Mouse (Mus musculus) NIH3T3 (cell line): ENCODE results near the gene Cmtr2.

ENCODE experiments used
- DNase-seq: peaks from one replicate; pipeline ENCODE4 v3.0.0-alpha.2; 2012; ENCODE audit warnings: low read depth

Cmtr2 gene

DNA sequence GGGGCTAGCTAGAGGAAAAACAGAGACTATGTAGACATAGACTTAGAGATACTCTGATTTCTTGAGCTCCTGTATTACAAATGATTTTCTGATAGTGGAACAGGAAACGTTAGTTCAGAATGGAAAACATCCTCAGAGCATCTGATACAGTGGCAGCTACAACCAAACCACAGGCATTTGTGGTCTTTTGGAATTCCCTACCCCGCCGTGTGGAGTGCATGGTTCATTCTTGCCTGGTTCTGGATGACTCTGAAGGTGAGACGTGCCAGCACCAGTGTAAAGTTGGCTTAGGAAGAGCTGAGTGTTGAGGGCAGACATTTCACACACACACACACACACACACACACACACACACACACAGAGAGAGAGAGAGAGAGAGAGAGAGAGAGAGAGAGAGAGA is 38.5 kb downstream of the Cmtr2 start:
- peak; percentile 22 for DNase-seq

DNA sequence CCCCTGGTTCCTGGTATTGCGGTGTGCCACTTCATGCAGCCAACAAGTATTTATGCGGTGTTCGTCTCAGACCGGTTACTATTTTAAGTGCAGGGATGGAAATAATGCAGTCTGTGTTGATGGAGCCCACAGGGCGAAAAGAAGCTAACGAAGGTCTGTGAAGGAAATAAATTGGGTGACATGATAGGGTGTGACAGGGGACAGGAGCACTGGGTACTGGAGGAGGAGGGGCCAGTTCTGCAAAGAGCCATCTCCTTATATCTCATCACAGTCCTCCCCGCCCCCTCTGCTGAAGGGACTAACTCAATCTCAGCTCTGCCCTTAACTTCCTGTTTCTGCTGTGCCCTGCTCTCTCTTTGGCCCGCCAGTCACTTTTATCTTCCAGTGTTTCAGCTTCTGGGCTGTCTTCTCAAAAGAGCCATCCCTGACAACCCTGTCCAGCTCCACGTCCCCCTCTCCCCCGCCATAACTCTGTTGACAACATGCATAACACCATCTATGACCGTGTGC is 50.4 kb downstream of the Cmtr2 start:
- DNase-seq: no peak

DNA sequence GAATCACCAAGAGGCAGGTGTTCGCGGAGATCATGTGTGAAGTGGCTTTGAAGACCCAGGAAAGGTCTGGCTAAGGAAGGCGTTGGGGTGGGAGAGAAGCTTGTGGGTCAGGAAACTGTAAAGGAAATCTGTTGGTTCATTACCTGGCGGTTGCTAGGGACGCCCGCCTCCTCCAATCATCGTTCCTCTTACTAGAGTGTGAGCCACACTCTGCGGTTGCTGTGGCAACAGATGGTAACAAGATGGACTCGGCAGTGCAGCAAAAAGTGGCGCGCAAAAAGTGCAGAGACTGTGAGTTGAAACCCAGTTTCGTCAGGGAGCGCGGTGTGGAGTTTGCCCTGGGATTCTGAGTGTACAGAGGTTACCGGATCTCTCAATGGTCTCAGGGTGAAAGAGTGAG is 51.3 kb downstream of the Cmtr2 start, which contains the start of gene Hydin:
Gene Hydin, plus strand, starts transcription at position 237 of the 400 bp plus-strand sequence.
- DNase-seq: peak; percentile 85

DNA sequence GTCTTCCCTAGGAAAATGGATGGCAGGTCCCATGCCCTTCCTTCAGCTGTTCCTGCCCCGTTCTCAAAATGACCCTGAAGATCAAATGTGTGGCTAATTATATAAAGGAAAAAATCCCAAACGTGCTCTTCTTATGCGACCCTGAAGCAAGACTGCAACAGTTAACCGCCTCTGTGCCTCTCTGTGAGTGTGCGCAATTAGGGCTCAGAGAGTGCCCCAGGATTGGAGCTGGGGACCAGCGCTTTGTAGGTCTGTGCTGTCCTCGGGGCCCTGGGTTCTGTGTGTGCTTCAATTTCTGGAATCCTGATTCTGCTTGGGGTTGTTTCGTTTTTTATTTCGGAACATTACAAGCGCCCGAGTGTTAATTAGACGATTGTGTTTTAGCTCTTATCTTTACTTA is 51.8 kb downstream of the Cmtr2 start:
- no peak for DNase-seq

DNA sequence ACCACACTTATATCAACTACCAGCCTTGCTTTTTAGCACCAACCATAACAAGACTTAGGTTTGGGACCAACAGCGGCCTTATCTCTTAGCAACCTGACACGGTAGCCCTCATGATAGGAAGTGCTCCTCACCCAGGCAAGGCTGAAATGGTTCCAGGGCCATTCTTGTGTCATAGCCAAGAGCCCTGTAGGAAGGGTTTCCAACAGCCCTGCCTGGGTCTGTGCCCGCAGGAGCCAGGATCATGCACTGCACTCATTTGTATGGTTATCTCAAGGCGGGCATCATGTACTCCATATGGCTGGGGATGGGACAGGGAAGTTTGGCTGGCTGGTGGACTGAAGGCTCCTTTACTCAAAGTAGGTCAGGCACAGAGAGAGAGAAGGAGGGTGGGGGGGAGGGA is 55.2 kb downstream of the Cmtr2 start:
- no peak for DNase-seq

DNA sequence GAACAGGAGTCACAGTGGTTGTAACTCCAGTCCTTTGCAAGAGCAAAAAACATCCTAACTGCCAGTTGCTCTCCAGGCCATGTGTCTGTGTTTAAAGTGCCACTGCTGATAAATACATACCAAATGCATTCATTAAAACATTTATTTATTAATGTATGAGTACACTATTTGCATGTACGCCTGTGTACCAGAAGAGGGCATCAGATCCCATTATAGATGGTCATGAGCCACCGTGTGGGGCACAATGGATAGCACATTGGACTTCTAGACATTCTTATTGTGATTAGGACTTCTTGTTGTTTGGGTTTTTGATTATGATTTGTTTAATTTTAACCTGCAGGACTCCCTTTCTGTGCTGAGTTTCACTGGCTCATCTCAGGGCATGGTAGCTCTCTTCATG is 57.9 kb downstream of the Cmtr2 start:
- peak; percentile 5 for DNase-seq
